Mouse (Mus musculus): ENCODE data around the gene Ccm2l. TPM values are rescaled to one million over a fixed set of nuclear protein-coding genes. Genes with fewer than 3 reads are reported as not detected.

Ccm2l gene
- polyA plus RNA-seq, 1 experiment = 8.3 TPM

GRCm38 (mm10) chr2:153053896-153054295 lies 11.9 kb upstream of the Ccm2l start:
- no peak for DNase-seq (ENCODE audit: low read depth)
- no peak for TF ChIP-seq POLR2A (IDR thresholded peaks at IDR 0.05; ENCODE audit: borderline replicate concordance, extremely low read depth, insufficient read depth, insufficient read length, poor library complexity, severe bottlenecking)
- TF ChIP-seq CTCF (IDR thresholded peaks at IDR 0.05; ENCODE audit: borderline replicate concordance, extremely low read depth, insufficient read depth, insufficient read length) = no peak

GRCm38 (mm10) chr2:153055270-153055920 lies 10.4 kb upstream of the Ccm2l start:
- no peak for DNase-seq (ENCODE audit: low read depth)
- TF ChIP-seq CTCF (IDR thresholded peaks at IDR 0.05; ENCODE audit: borderline replicate concordance, extremely low read depth, insufficient read depth, insufficient read length) (no peak), POLR2A (IDR thresholded peaks at IDR 0.05; ENCODE audit: borderline replicate concordance, extremely low read depth, insufficient read depth, insufficient read length, poor library complexity, severe bottlenecking) (no peak)

DNA sequence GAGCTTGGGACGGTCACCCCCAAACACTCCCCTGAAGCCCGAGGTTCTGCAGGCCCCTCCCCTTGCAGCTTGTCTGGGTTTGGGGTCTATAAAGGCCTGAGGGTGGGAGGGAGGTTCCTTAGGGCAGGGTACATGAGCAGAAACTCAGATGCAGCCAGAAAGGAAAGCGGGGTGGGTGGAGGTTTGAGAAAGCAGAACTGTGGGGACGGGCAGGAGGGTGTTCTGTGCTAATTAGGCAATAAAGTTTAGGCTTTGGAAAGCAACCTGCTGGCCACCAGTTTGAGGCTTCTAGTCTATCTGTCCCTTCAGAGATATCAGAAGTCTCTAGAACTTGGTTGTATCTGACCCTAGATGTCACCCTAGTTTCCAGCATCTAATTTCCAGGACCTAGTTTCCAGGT lies 7.4 kb upstream of the Ccm2l start:
- DNase-seq (ENCODE audit: low read depth) = no peak
- no peak for TF ChIP-seq CTCF (IDR thresholded peaks at IDR 0.05; ENCODE audit: borderline replicate concordance, extremely low read depth, insufficient read depth, insufficient read length)
- no peak for TF ChIP-seq POLR2A (IDR thresholded peaks at IDR 0.05; ENCODE audit: borderline replicate concordance, extremely low read depth, insufficient read depth, insufficient read length, poor library complexity, severe bottlenecking)

GRCm38 (mm10) chr2:153060216-153060615 lies 5.5 kb upstream of the Ccm2l start:
- peak; percentile 15 for DNase-seq (ENCODE audit: low read depth)
- TF ChIP-seq POLR2A (IDR thresholded peaks at IDR 0.05; ENCODE audit: borderline replicate concordance, extremely low read depth, insufficient read depth, insufficient read length, poor library complexity, severe bottlenecking) (no peak), CTCF (IDR thresholded peaks at IDR 0.05; ENCODE audit: borderline replicate concordance, extremely low read depth, insufficient read depth, insufficient read length) (no peak)

DNA sequence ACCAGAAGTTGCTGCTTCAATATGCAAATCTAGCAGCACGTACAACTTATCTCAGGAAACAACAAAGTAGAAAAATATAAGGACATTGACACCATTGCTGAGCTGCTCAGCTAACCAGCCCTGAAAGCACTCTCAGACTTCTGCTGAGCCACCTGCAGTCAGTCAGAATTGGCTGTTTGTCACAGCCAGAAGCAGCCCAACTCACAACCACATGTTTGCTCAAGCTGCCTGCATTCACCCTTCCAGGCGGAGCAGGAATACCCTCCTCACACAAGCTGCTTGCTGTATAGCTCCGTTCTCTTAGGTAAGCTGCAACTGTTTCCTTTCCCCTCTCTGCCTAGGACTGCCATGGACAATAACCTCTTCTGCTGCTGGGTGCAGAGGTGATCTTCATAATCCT lies 2.4 kb upstream of the Ccm2l start:
- peak; percentile 69 for DNase-seq (ENCODE audit: low read depth)
- TF ChIP-seq CTCF (IDR thresholded peaks at IDR 0.05; ENCODE audit: borderline replicate concordance, extremely low read depth, insufficient read depth, insufficient read length) (no peak), POLR2A (IDR thresholded peaks at IDR 0.05; ENCODE audit: borderline replicate concordance, extremely low read depth, insufficient read depth, insufficient read length, poor library complexity, severe bottlenecking) (no peak)

DNA sequence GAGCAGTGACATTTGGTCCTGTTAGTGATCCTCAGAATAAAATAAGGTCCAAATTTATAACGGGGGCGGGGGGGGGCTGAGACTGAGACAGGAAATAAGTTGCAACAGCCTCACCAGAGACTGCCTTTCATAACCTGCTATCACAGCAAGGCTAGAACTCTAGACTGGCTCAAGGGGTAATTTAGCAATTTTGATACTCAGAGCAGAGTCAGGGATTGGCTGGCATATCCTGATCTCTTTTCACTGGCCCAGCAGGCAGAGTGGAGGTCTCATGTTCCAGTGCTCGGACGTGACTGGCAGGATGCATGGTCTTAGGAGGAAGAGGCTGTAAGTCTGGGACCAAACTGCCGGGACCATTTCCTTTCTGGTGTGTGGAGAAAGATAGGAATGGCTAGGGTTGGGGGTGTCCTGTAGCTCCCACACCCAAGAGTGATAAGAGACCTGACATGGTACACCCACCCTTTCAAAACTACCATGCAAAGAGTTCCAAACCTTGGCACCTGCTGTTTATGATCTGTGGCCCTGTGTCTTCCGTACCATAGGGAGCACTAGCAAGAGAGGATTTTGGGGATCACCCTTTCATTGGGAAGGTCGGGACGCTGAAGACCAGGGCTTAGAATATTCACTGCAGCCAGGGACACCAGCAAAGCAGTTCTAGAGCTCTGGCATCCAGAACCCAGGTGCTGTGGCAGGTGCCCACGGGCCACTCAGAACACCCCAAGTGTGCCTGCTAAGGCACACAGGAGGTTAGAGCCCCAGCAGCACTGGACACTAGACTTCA lies 1.4 kb upstream of the Ccm2l start:
- no peak for DNase-seq (ENCODE audit: low read depth)
- TF ChIP-seq POLR2A (IDR thresholded peaks at IDR 0.05; ENCODE audit: borderline replicate concordance, extremely low read depth, insufficient read depth, insufficient read length, poor library complexity, severe bottlenecking) (no peak), CTCF (IDR thresholded peaks at IDR 0.05; ENCODE audit: borderline replicate concordance, extremely low read depth, insufficient read depth, insufficient read length) (no peak)

DNA sequence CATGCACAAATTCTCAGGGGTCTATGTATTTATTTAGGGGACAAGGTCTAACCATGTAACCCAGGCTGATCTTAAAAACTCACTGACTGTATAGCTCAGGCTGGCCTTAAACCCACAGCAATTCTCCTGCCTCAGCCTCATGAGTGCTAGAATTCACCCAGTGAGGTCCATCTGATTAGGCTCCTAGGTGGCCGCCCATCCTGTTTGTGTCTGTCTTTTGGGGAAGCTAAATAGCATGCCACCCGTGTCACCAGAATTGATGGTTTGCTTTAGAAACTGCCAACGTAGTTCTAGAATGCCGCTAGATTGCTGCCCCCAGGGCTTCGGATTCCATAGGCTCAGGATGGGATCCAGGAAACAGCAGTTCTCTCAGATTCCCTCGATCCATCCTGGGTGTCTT lies 1.2 kb downstream of the Ccm2l start:
- TF ChIP-seq POLR2A (IDR thresholded peaks at IDR 0.05; ENCODE audit: borderline replicate concordance, extremely low read depth, insufficient read depth, insufficient read length, poor library complexity, severe bottlenecking) (no peak), CTCF (IDR thresholded peaks at IDR 0.05; ENCODE audit: borderline replicate concordance, extremely low read depth, insufficient read depth, insufficient read length) (no peak)
- DNase-seq (ENCODE audit: low read depth) = no peak

DNA sequence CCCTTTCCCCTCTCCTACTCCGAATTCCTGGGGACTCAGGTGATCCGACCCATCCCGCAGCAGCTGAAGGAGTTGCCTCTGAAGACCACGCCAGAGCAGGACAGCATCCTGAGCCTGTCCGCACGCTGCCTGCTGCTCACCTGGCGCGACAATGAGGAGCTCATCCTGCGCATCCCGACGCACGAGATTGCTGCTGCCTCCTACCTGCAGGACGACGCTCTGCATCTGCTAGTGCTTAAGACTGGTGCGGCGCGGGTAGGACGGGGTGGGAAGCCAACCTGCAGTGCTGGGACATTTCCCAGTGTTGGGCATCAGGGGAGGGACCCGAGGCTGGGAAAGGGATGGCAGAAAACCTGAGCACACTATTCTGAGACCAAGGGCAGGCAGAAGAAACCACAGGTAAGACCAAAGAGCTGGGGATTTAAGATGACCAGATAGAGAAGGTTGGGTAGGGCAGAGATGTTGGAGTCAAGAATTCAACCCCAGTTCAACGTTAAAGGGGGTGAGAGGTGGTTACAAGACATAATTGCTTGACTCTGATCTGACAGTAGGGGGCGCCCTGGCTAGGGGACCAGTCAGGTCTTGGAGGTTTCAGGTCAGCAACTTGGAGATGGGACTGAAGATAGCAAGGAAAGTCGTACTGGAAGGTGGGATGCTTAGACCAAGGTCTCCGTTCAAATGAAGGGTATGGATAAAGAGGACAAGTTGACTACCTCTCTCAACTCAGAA lies 5.2 kb downstream of the Ccm2l start:
- TF ChIP-seq POLR2A (IDR thresholded peaks at IDR 0.05; ENCODE audit: borderline replicate concordance, extremely low read depth, insufficient read depth, insufficient read length, poor library complexity, severe bottlenecking) = no peak
- TF ChIP-seq CTCF (IDR thresholded peaks at IDR 0.05; ENCODE audit: borderline replicate concordance, extremely low read depth, insufficient read depth, insufficient read length) = peak; percentile 57; the same call in 1 of the 2 replicates
- peak; percentile 50 for DNase-seq (ENCODE audit: low read depth)

- peak; percentile 78 for DNase-seq (ENCODE audit: low read depth)
- TF ChIP-seq POLR2A (IDR thresholded peaks at IDR 0.05; ENCODE audit: borderline replicate concordance, extremely low read depth, insufficient read depth, insufficient read length, poor library complexity, severe bottlenecking) (no peak), CTCF (IDR thresholded peaks at IDR 0.05; ENCODE audit: borderline replicate concordance, extremely low read depth, insufficient read depth, insufficient read length) (no peak)
These were observed 5.9 kb downstream of the Ccm2l start for GRCm38 (mm10) chr2:153071491-153072184.

- DNase-seq (ENCODE audit: low read depth) = no peak
- TF ChIP-seq CTCF (IDR thresholded peaks at IDR 0.05; ENCODE audit: borderline replicate concordance, extremely low read depth, insufficient read depth, insufficient read length) (no peak), POLR2A (IDR thresholded peaks at IDR 0.05; ENCODE audit: borderline replicate concordance, extremely low read depth, insufficient read depth, insufficient read length, poor library complexity, severe bottlenecking) (no peak)
These were observed 8.9 kb downstream of the Ccm2l start for GRCm38 (mm10) chr2:153074651-153075050.

DNA sequence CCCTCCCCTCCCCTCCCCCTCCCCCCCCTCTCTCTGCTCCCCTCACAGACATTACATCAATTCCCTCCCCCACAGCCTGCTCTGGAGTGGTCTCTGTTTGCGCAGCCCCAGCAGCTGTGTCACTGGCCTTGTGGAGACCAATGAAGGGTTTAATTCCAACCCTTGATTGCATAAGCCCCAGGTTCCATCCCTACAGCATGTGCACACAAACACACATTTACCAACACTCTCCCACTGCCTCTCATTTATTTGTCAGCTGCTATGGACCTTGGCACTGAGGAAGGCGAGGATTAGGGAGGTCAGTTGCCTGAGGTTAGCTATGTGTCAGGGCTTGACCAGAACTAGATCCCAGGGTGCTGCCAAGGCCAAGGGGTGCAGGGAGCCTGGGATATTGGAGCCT lies 10.2 kb downstream of the Ccm2l start:
- peak; percentile 19 for DNase-seq (ENCODE audit: low read depth)
- TF ChIP-seq CTCF (IDR thresholded peaks at IDR 0.05; ENCODE audit: borderline replicate concordance, extremely low read depth, insufficient read depth, insufficient read length) (no peak), POLR2A (IDR thresholded peaks at IDR 0.05; ENCODE audit: borderline replicate concordance, extremely low read depth, insufficient read depth, insufficient read length, poor library complexity, severe bottlenecking) (no peak)

All from brain, embryonic 14.5 days (tissue).